Mouse (Mus musculus) hindlimb bud, embryonic 11.5 days (tissue): ENCODE results near the gene Fam98c.
"Not testable (repeated sequence)": the region's sequence is repeated elsewhere in the genome, so short reads cannot be mapped to it uniquely, and the experiment has no call there.

ENCODE experiments used
- DNase-seq: peaks from one replicate; pipeline ENCODE4 v3.0.0-alpha.2; 2012; ENCODE audit warnings: low read depth, low spot score; ENCODE audit errors: extremely low spot score

The Fam98c gene

DNA sequence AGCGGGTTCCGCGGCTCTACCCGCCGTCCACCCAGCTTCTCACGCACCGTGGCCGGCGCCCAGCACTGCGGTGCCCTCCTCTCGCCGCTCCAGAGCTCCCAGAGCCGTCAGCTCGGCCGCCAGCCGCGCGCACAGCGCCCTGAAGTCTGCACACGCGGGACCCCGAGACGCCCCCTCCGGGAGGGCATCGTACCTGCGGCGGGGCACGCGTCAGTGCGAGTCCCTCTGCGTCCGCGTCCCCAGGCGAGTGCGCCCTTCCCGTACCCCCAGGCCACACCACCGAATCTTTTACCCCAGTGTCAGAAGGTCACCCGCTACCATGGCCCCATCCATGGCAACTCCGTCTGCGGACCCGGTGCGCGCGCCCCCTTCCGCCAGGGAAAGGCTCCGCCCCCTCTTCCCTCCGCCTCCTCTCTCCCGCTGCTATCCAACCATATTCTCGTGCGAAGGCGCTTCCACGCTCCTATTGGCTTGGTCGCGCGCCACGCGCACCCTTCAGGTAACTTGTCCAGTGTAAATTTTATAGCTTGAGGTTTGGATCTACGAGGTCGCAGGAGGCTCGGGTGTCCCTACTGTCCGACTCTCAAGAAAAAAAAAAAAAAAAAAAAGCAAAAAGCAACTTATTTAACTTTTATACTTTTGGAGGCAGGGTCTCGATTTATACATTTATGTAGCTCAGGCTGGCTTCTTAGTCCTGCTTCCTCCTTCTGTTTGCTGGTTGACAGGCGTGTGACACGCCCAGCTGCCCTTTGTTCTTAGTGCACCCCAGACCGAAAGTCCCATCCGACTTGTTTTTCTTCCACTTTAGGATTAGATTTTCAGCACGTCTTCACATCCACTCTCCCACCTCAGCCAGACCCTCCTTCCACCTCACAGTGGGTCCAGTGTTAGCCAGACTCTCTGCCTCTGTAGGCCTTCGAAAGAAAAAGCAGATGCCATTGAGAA, at the start of gene Fam98c:
Fam98c (minus strand) TSS at position 397 of the 945 bp plus-strand sequence.
- DNase-seq, result no peak

- DNase-seq, result no peak
Observed at GRCm38 (mm10) chr7:29202577-29202976, 46.5 kb upstream of the Fam98c start.

GRCm38 (mm10) chr7:29194230-29194629, 38.2 kb upstream of the Fam98c start:
- not testable (repeated sequence) for DNase-seq

DNA sequence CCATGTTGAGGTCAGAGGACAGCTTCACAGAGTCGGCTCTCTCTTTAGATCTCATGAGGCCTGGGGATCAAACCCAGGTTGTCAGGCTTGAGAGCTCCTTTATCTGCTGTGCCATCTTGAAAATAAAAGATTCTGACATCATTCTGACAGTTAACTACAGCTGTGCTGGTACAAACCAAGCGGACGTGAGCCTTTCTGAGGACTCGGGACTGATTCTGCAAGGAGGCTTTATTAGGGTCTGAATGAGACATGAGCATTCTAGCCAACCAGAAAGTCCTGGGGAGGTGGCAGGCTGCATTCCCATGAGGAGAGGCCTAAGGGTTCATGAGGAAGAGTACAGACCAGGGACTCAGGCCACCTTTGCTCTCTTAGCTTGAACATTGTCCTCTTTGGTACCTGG, 25.3 kb upstream of the Fam98c start:
- not testable (repeated sequence) for DNase-seq

GRCm38 (mm10) chr7:29180854-29181236, 24.8 kb upstream of the Fam98c start:
- DNase-seq, result no peak

DNA sequence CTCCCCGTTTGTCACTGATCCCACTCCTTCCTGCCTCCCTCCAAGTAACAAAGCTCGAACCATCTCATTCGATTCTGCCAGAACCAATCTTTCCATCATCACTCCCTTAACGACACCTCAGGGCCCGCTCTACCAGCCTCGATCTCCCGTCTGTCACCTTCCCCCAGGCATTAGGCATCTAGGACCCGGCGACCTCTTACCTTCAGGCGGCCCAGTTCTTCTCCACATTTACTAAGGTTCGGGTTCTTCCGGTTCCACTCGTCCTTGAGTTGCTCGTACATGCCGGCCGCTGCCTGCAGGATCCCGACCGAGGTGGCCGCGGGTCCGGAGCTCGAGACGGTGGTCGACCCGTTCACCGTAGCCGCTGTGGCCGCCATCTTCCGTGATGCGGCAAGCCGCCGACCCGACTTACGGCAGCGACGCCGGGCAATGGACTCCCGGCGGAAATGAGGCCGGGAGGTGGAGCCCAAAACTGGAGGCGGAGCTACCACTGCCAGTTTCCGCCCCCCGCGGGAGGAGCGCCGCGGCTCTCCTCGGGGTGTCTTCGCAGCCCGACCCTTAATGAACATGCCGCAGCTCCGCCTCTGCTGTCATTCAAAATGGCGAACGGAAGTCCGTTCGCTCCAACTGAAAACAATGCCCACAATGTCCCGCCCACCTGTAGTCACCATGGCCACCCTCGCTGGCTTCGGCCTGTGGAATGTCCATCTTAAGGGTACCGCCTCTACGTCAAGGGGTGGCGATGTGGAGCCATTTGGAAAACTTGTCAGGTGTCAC, 24.2 kb upstream of the Fam98c start, which contains the start of gene Psmd8:
Psmd8 (minus strand) TSS at position 625 of the 777 bp plus-strand sequence.
- peak; percentile 98 for DNase-seq

DNA sequence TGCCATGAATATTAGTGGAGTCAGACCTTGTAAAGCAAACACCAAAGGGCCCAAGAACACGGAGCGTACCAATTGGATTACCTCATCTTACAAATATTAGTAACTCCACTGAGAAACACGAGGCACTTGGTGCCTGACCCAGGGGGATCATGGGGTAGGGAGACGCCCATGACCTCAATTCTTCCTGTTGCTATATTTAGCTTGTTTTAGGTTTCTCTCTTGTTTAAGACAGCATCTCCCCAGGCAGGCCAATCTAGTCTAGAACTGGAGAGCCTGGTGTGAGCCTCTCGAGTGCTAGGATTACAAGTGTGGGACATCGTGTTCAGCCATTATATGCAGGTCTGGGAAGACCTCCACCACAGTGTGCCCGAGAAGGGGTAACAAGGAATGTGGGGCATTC, 23.3 kb upstream of the Fam98c start:
- no peak for DNase-seq

DNA sequence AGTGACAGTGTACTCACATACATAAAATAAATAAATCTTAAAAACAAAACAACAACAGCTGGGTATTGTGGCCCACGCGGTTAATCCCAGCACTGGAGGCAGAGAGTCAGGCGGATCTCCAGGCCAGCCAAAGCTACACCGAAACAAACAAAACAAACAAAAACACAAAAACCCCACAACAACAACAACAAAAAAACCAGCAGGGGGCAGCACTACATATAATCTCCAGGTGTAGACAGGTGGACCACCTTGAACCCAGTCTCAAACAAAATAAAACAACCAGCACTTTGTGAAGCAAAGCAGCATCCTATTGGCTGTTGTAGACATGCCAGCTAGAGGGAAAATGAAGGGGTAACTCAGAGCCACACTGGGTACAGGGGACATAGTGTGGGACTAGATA, 22.1 kb upstream of the Fam98c start:
- DNase-seq, result no peak

- no peak for DNase-seq
Observed at GRCm38 (mm10) chr7:29172390-29173016, 16.5 kb upstream of the Fam98c start.

DNA sequence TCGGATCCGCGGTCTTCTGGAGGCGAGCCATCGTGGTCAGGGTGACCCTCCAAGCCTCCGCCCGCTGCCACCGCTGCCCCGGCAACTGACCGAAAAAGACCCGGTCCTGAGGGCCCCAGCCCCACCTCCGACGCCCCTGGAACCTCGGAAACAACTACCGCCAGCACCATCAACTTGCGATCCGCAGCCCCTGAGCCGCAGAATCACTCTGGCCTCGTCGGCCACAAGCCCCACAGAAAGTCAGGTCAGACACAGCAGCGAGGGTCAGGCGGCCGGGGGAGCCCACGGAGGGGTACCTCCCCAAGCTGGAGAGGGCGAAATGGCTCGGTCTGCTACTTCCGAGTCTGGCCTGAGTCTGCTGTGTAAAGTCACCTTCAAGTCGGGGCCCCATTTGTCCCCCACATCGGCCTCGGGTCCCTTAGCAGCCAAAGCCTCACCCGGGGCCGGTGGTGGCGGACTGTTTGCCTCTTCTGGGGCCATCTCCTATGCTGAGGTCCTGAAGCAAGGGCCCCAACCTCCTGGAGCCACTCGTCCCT, 15.6 kb upstream of the Fam98c start:
- DNase-seq, result no peak

DNA sequence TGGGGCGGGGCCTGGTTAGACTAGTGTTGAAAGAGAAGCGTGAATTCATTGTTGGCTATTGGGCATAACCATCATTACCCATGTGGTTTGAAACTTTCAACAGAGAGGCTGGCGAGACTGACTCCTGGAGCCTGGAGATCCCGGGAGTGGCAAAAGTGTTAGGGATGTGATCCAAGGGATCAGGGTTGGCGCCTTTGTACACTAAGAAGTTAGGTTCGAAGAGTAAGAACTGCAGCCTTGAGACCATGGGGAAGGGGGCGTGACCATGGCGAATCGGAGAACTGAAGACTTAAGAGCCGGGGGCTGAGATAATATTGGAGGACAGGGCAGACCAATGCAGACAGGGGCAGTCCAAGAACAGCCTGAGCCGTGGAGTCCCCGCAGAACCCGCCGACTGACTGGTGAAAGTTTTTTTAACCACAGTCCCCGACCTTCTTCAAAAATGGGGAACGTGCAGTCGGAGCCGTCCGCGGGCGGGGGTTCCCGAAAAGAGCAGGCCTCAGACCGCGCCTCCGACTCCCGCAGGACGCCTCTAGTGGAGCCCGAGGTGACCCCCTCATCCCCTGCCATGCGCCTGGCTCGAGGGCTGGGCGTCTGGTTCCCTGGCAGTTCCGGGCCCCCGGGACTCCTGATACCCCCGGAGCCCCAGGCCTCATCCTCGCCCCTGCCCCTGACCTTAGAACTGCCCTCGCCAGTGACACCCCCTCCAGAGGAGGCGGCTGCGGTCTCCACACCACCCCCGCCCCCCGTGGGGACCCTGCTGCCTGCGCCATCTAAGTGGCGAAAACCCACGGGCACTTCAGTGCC, 14.9 kb upstream of the Fam98c start:
- DNase-seq, result no peak

DNA sequence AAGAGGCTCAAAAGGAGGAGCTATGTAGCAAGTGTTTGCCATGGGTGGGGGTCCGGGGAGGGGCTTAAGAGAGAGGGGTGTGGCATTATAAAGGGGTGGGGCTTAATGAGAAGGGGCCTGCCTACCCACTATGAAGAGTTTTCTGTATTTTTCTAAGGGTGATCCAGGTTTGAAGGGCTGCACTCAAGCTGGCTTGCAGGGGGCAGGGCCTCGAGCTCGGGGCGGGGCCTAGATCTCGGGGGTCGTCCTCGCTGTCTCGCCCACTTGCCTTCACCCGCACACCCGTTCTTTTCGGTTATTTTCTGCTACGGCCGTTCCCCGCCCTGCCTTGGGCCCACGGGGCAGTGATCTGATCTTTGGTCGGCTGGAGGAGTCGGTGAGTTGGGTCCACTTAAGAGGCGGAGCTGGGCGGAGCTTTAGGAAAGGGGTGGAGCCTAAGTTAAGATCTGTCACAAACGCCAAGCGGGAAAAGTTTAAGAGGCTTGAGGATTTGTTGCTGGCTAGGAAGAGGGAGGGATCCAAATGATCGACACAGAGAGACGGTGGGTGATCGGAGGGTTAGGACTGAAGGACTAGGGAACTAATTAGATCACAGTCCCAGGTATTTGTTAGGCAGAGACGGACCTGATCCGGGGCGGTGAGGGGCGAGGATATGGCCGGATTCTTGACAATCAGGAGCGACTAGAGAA, 14.2 kb upstream of the Fam98c start, which contains the start of the genes Ggn and Spred3:
Ggn (plus strand) TSS at position 145 of the 689 bp plus-strand sequence.
Spred3 (minus strand) TSS at position 346 of the 689 bp plus-strand sequence.
- DNase-seq, result no peak

GRCm38 (mm10) chr7:29169231-29170065, 13.4 kb upstream of the Fam98c start:
- peak; percentile 68 for DNase-seq

DNA sequence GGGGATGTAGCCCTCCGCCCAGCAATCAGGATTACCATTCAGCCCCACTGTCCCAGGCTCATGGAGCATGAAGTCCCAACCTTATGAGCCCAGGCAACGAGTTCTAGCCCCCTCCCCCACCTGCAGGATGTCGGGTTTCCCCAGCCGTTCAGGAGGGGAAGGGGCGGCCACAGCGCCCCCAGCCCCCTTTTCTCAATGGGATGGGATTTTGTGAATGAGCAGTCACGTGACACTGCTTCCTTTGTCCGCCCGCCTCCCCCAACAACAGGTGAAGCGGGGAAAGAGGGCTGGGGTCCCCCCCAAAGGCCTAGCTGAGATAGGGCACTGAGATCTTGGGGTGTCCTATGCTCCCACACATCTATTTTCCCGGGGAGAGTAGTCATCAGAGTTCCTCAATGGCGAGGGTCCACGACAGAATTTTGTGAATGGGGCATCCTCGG, 12.8 kb upstream of the Fam98c start:
- DNase-seq, result no peak

- DNase-seq, result no peak
Observed at GRCm38 (mm10) chr7:29168121-29168695, 12.2 kb upstream of the Fam98c start.

DNA sequence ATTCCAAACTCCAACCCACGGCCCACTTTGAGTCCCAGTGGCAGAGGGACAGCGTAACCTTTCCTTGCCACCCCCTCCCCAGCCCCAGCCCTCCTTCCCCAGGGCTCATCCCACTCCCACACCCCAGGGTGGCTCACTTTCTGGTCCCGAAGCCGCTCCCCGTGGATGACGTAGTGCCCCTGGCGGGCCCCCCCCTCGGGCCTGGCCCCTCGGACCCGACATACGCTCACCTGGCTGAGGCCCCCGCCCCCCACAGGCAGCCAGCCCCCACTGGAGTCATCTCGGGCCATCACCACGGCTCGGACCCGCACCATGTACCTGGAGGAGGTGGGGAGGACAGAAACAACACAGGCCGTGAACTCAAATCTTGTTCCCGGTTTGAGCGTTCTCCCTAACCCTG, 11.6 kb upstream of the Fam98c start:
- DNase-seq, result no peak

DNA sequence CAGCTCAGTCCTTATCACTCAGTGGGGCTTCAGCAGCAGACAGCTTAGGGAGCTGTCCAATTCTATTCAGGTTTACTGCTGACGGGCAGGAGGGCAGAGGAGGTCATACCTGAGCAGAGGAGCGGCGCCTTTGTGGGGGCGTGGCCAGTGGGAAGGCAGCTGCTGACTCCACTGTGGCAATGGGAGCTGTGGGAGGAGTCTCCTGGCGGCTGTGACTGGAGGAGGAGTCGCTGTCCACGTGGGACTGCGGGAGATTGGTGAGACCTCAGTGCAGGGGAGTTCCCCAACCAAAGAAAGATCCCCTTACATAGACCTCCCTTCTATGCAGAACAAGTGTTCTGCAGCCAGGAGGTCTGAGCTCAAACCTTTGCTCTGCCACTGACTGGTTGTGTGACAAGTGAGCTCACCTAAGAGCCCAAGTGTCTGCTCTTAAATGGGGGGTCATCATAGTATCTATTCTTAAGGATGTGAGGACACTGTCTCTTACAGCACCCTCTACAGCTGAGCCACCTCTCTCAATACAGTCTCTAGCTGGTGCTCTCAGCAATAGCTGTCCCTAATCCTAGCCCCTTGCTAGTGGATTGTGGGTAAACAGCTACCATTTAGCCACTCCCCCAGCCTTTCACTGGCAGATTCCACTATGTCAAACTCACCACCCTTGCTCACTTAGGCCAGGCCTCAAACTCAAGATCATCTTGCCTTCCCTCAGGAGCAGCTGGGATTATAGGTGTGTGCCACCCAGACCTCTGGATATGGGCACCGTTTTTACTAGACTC, 6.9 kb upstream of the Fam98c start:
- no peak for DNase-seq
